Mouse (Mus musculus) ES-E14 (cell line): ENCODE measurements around the gene Qpctl.

ENCODE experiments used
- CHD2 ChIP-seq: IDR thresholded peaks from 2 replicates; pipeline ENCODE4 v1.6.1; 2014; ENCODE audit warnings: mild to moderate bottlenecking, low read depth, low read length, inconsistent platforms
- HCFC1 ChIP-seq: IDR thresholded peaks from 2 replicates; pipeline ENCODE4 v1.6.1; 2012; ENCODE audit warnings: low read length, inconsistent platforms, borderline replicate concordance; ENCODE audit not compliant: insufficient read depth
- ZC3H11A ChIP-seq: IDR thresholded peaks from 2 replicates; pipeline ENCODE4 v1.6.1; 2012; ENCODE audit warnings: low read depth, mild to moderate bottlenecking, inconsistent platforms, low read length, borderline replicate concordance

DNA sequence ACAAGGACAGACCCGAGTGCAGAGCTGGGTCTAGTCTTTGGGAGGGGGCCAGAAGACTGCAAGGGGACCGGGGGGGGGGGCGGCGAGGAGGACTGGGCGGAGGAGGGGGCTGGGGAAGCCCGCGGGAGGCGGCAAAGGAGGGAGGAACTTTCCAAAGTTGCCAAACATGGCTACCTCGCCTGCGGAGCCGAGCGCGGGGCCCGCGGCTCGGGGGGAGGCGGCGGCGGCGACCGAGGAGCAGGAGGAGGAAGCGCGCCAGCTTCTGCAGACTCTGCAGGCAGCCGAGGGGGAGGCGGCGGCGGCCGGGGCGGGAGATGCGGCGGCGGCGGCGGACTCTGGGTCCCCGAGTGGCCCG is 54.6 kb downstream of the Qpctl start, which contains the start of gene Six5:
- no peak for TF ChIP-seq HCFC1
- TF ChIP-seq CHD2 = no peak
- no peak for TF ChIP-seq ZC3H11A
